Mouse (Mus musculus) ovary, postnatal 36 days (tissue): ENCODE results near the gene Pitpnc1.
"Not testable (repeated sequence)": the region's sequence is repeated elsewhere in the genome, so short reads cannot be mapped to it uniquely, and the experiment has no call there.

Experiments used
- DNase-seq: peaks from one replicate; pipeline ENCODE4 v3.0.0; 2022; ENCODE audit warnings: low spot score, mixed read lengths

Gene Pitpnc1

DNA sequence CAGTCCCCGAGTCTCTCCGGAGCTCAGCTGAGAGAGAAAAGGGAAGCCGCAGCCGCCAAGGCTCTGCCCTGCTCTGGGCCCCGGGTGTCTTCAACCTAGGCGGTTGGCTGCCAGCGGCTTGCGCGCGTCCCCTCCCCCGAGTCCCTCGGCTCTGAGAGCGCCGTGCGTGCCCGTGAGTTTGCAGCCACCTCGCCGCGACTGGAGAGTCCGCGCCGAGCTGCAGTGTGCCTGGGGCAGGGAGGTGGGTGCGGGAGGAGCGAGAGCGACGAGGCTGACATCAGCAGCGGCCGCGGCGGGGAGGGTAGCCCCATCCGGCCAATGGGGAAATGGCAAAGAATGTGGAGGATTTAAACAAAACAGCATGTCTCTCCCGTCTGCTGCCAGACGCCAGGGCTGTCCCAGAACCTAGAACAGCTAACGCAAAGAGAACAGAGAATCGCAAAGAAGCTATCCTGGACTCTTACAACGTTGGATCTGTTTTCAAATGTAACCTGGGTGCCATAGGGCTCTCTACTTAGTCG is at the start of gene Pitpnc1:
Gene Pitpnc1 (minus strand): TSS at position 179 of the 521 bp plus-strand sequence.
- DNase-seq: peak; percentile 85

DNA sequence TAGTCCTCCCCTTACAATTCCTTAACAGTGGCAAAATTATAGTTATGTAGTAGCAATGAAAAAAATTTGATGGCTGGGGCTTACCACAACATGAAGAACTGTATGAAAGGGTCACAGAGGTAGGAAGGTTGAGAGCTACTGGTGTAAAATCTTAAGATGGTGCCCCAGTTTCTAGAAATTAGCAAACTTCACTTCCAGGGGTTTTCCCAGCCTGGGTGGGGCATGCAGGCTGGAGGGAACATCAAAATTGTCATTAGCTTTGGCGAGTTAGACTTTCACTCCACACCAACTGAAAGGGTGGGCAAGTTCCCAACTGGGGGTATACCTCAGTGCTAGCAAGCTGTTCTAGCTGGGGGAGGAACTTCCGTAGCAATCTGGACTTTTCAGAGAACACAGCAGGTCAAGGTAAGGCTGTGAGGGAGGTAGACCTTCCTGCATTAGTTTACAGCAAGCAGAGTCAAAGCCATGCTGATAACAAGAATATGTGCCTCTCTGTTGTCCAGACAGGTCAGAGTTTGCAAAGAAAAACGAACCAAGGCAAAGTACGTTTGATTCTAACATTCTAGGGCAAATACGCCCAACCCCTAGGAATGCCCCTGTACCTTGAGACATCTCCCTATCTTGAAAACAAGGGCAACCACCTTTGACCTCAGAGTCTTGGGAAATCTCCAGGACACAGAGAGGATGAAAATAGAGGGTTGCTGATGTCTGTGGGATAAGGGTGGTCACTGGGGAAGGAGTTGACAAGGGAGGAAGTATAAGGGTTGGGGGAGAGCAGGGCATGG is 48.3 kb upstream of the Pitpnc1 start:
- no peak for DNase-seq

DNA sequence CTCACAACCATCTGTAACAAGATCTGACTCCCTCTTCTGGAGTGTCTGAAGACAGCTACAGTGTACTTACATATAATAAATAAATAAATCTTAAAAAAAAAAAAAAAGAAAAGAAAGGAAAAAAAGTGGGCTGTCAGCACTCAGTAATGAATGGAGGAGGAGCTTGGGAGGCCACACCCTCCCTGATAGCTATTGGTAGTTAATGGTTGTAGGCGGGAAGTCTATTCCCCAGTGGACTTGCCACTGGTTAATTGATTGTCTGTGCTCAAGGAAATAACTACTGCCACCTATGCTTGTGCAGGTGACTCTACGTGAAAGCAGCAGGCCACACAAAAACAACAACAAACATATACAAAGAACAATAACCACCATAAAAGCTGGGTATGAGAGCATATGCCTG is 45.9 kb upstream of the Pitpnc1 start:
- DNase-seq: no peak

DNA sequence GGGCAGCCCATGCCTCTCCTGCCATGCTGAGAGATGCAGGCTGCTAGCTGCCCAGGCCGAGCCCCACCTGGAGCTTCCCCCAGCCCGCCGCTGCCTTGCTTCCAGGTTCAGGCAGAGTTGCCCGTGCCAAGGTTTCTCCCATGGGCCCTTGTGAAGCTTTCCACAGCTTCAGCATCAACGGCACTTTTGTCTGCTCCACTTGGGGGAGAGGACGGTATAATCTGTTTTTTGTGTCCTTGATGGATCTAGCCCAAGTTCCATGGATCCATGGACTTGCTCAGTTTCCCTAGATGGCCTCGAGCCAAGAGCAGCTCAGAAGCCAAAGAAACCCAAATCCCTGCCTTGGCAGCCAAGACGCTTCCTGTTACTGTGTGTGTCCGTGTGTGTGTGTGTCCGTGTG is 42.5 kb upstream of the Pitpnc1 start:
- DNase-seq: no peak

DNA sequence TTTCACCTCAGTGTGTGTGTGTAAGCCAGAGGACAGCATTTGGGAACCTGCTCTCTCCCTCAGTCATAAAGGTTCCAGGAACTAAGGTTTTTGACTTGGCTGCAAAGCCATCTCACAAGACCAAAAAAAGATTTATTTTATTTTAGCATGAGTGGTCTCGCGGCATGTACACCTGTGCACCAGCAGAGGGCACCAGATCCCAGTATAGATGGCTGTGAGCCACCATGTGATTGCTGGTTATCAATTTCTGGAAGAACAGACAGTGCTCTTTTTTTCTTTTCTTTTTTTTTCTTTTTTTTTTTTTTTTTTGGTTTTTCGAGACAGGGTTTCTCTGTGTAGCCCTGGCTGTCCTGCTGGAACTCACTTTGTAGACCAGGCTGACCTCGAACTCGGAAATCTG is 41.5 kb upstream of the Pitpnc1 start:
- peak; percentile 45 for DNase-seq

DNA sequence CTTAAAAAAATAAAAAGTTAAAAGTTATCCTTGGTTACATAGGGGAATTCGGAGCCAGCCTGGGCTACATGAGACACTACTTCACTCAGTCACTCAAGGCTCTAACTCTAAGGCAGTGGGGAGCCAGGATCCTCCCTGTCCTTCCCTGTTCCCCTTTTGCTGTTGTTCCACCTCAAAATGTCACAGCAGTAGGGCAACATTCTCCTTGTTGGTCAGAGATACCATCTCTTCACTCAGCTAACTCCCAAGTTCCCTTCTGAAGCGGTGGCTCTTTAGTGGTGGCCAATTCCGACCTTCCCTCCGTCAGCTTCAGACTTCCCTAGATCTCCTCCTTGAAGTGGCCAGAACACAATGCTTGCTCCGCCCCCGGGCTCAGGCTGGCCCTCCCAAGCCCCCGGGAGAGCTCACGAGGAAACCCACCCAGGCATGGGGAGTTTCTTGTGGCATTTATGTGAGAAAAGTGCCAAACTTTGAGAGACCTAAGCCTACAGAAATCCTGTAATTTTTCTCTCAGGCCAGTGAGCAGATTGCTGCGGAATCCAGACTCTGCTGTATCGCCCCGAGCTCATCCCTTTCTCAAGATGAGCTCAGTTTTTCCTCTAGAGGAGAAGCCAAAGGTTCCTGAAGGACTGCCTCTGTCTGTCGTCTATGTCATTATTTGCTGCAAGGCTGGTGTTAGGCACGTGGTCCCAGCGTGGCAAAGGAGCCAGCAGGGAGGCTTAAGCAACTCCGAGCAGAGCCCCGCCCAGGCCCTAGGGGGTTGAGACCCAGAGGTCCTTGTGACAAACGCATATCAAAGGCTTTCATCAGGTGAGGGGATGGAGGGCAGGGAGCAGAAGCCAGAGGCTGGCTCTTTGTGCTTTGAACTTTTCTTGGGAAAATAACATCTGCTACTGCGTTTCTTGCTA is 40.1 kb upstream of the Pitpnc1 start:
- peak; percentile 29 for DNase-seq

DNA sequence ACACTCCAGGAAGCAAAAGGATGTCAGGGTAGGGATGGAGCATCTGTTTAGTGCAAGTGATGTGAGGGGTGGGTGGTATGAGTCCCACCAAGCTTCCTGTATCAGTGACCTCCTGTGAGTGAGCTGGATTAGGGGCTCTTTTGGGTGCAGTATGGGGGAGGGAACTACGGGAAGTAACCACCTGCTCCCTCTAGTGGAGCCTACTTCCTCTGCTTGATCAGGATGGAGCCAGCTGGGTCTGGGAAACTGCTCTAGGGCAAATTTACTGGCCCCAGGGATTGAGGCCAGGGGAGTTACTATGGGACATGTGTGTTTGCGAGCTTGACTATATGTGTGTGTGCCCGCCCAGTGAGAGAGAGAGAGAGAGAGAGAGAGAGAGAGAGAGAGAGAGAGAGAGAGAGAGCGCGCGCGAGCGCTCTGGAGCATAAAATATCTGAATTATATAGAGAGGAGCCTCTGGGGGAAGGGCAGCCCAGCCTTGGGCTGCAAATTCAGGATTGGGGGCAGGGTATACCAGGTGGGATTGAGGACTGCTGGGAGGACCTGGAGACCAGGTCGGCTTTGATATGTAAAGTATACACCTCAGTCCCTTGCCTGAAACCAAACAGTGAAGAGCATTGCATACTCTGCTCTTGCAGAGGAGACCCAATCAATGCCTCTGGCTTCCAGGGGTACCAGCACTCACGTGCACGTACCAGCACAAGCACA is 39.3 kb upstream of the Pitpnc1 start:
- no peak for DNase-seq

DNA sequence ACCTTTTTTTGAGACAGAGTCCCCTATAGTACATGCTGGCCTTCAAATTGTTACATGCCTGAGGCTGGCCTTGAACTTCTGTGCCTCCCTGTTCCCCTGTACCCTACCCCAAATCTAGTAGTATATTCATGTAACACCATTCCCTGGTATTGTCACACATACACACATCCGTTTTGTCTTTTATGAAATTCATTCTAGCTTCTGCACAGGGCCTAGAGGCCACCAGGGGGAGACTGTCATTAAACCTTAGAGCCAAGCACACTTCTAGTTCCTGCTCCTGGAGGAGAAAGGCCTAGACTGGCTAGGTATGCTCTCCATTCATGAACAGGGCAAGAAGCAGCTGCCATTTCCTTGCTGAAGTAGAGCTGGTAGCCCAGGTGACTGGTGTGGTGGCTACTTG is 35.8 kb upstream of the Pitpnc1 start:
- no peak for DNase-seq

DNA sequence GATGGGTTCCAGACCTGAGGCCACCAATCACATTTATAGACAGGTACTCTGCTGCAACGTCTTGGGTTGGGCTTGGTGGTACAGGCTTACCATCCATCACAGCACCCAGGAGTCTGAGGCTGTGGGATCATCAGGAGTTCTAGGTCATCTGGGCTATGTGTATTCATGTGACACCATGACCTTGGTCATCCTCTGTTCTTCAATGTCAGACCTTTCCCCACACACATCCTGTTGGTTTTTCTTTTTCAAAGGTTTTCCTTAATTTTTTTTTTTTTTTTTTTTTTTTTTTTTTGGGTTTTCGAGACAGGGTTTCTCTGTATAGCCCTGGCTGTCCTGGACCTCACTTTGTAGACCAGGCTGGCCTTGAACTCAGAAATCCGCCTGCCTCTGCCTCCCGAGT is 33.9 kb upstream of the Pitpnc1 start:
- DNase-seq: not testable (repeated sequence)

DNA sequence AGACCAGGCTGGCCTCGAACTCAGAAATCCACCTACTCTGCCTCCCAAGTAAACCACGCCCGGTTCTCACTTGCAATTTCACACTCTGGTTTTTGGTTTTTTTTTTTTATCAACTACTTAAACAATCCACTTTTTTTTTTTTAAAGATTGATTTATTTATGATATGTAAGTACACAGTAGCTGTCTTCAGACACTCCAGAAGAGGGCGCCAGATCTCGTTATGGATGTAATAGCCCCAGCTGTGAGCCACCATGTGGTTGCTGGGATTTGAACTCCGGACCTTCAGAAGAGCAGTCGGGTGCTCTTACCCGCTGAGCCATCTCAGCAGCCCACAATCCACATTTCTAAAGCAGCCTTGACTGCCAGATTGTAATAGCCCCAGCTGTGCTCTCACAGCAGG is 32.3 kb upstream of the Pitpnc1 start:
- DNase-seq: no peak

DNA sequence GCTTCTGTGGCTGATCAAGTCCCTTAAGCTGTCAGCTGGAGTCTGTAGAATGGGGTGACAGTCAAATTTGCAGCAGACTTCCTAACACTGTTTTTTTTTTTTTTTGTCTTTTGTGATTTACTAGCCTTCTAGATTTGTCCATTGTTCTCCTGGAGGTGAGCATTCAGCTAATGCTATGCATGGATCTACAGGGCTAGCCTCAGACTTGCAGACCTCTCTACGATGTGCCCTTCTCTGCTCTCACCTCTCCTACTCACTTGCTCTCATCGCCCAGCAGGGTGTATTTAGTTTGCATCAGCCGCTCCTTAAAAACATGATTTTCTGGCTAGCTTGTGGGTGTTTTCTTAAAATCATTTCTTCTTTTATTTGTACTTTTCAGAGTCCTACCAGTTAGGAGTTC is 13.8 kb upstream of the Pitpnc1 start:
- no peak for DNase-seq

DNA sequence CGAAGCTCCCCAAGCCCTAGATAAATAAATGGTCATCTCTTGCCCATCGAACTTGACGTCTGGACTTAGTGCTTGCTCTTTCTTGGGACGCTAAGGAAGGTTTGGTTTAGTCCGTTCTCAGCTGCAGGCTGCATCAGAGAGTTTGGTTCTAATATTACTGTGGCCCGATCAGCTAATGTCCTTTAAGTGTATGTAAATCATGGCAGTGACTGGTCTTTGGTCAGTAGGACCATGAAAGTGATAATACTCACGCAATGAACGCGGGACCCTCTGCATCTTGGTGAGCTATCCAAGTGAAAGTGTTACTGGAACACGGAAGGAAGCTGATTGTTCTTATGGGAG is 9.3 kb upstream of the Pitpnc1 start:
- no peak for DNase-seq

DNA sequence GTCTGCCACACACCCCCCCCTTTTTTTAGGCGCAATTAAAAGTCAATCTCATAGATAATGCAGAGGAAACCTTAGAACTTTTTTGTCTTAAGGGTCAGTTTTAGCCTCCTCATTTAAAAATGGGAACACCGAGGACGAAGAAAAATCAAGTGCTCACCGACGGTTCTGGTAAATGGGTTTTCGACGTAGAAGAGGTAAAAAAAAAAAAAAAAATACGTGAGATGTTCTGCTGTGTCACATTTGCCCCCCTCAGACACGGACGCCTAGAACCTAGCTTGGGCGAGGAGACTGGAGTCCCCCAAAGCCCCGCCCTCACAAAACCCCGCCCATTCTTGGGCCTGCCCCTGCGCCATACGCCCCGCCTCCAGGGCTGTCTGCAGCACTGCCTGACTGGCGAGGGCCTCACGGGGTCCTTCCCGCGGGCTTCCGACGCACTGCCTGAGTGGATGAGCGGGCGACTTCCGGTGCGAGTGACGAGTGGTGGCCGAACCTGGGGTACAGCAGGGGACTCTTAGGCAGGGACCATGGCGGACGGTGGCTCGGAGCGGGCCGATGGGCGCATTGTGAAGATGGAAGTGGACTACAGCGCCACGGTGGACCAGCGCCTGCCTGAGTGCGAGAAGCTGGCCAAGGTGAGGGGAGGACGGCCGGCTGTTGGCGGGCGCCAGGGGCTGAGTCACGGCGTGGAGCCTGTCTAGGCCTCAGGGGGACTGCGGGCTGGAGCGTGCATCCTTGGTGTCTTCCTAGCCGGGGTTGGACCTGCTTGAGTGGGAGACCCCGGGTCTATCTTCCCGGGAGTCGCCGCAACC is 8.8 kb upstream of the Pitpnc1 start, which contains the start of gene Psmd12:
Gene Psmd12 (plus strand): TSS at position 432 of the 809 bp plus-strand sequence.
- DNase-seq: peak; percentile 97

DNA sequence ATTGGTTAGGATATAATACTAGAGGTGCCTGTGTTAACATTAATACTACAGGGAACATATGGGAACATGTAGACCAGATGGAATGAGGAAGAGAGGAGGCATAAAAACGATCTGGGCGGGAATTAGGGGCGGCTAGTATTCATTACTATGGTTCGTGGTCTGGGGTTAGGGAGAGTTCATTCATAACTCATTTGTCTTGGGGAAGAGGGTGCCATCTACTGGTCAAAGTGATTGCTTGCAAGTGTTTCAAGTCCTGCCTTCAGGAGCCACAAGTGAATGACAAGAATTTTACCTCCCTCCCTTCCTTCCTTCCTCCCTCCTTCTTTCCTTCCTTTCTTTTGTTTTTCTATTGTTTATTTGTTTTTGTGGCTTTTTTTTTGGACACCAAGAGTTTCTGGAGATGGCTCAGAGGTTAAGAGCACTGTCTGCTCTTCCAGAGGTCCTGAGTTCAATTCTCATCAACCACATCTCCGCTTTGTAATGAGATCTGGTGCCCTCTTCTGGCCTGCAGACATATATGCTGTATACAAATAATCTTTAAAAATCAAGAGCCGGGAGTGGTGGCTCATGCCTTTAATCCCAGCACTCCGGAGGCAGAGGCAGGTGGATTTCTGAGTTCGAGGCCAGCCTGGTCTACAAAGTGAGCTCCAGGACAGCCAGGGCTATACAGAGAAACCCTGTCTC is 2.8 kb upstream of the Pitpnc1 start:
- DNase-seq: no peak

DNA sequence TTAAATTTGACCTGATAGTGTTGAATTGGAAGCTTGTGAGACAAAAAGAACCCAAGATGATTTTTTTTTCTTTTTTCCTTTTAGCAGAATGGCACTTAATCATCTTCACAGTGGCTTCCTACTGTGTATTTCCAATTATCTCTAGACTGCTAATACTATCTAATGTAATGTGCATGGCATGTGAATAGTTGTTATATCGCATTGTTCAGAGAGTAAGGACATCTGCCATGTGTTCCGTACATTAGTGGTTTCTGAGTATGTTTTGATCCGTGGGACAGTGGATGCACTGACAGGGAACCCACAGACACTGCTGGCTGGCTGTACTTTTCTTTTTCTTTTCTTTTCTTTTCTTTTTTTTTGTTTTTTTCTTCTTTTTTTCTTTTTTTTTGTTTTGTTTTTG is 1.8 kb upstream of the Pitpnc1 start:
- DNase-seq: no peak

DNA sequence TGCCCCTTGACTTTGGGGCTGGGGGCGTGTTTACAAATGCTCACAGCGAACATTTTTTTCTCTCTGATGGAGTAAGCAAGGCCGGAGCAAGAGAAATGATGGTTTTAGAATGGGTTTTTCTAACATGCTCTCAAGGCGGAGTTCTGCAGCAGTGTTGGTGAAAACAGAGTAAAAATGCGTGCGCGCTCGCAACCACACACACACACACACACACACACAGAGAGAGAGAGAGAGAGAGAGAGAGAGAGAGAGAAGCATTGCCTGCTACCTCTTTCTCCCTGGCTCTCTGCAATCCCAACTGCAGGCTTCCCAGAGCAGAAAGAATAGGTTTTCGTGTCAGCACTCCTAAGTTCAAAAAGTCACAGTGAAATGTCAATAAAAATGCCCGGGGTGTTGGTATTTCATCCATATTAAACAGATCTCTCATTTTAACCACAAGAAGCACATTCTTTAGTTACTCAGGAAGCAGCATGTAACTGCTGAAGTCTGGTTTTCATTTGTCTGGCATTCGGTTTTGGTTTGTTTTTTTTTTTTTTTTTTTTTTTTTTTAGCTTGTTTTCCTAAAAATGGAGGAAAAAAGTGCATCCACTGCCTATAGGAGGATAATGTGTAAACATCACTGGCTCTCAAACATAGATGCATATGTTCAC is 697 bp upstream of the Pitpnc1 start:
- no peak for DNase-seq

DNA sequence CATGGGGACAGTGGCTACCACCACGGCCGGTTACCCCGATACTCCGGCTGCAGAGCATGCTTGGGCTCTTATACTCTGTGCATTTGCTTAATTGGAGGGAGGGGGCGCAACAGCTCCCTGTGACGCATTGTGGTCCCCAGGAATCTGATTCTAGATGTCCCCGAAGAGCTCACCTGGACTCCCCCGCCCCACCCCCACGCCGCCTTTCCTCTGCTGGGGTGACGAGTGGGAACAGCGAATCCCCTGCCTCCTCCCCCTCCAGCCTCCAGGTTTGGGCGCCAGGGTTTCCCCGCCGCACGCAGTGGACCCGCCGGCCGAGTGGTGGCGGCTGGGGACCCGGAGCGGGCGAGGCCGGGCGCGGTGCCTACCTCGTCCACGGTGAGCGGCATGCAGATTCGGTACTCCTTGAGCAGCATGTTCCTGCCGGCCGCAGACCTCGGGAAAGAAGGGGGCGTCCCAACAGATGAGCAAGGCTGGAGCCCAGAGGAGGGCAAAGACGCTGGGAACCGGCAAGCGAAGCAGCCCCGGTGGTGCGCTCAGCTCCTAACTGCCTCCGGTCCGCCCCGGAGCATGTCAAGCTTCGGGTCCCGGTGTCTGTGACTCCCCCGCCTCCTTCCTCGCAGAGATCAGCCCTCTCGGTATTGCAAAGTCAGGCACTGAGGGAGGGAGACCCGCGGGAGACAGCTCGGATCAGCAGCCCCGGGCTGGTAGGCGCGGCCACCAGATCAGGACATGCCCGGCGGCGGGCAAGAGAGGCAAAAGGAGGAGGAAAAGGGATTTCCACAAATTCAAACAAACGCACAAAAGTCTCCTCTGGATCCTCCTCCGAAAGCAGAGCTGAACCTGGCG is 752 bp downstream of the Pitpnc1 start:
- DNase-seq: peak; percentile 58

DNA sequence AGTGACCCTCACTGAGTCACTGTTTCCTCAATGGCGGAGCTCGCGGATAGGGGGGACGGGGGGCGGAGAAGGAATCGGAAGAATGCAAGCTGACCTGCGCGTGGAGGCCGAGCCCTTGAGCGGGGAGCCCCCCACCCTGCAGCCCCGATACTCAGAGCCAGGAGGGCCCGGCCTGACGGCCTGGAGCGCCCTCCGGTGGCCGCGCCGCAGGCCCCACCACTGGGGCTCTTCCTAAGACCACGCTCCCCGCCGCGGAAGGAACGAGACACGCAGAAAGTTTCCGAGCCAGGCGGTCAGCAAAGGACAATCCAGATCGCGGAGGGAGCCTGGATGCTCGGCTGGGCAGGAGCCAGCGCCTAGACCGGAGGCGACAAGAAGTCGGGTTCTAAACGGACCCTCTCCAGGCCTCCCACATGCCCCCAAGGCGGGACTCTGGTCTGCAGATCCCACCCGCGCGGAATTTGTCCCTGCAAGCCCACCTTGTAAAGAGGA is 1.4 kb downstream of the Pitpnc1 start:
- peak; percentile 73 for DNase-seq
